Mouse (Mus musculus): ENCODE data around the gene 1700003F12Rik. TPM values are rescaled to one million over a fixed set of nuclear protein-coding genes. Genes with fewer than 3 reads are reported as not detected.

Gene 1700003F12Rik
- polyA plus RNA-seq, 1 experiment = 3.3 TPM

GRCm38 (mm10) chr2:154567766-154568165 is 20.9 kb downstream of the 1700003F12Rik start:
- 93% methylated on average over 2 of the region's 2 CpGs for WGBS
- peaks cover 4% of the 10 kb centered on the region for H3K4me1 ChIP-seq (ENCODE audit: control insufficient read depth, insufficient read depth, insufficient read length)
- H3K4me3 ChIP-seq (ENCODE audit: extremely low read depth, insufficient read depth, insufficient read length) = no peak overlapping the region
- DNase-seq (ENCODE audit: low read depth in 1 of 2, low spot score in 2 of 2) = no peak
- H3K36me3 ChIP-seq (ENCODE audit: control insufficient read depth, insufficient read depth, low read length) = no peaks in the 10 kb centered on the region
- no peak for TF ChIP-seq POLR2A (IDR thresholded peaks at IDR 0.05; ENCODE audit: low read depth, low read length)
- no peak for TF ChIP-seq CTCF (IDR thresholded peaks at IDR 0.05; ENCODE audit: extremely low read depth, insufficient read depth, insufficient read length, insufficient replicate concordance)
- H3K27me3 ChIP-seq (ENCODE audit: control insufficient read depth, insufficient read depth, low read length) = no peaks in the 10 kb centered on the region
- H3K27ac ChIP-seq (ENCODE audit: insufficient read depth, low read length) = no peak overlapping the region

GRCm38 (mm10) chr2:154568329-154569070 is 21.6 kb downstream of the 1700003F12Rik start:
- no peaks in the 10 kb centered on the region for H3K36me3 ChIP-seq (ENCODE audit: control insufficient read depth, insufficient read depth, low read length)
- TF ChIP-seq POLR2A (IDR thresholded peaks at IDR 0.05; ENCODE audit: low read depth, low read length) = no peak
- TF ChIP-seq CTCF (IDR thresholded peaks at IDR 0.05; ENCODE audit: extremely low read depth, insufficient read depth, insufficient read length, insufficient replicate concordance) = no peak
- 36% methylated on average over 10 of the region's 10 CpGs for WGBS
- H3K27me3 ChIP-seq (ENCODE audit: control insufficient read depth, insufficient read depth, low read length) = no peaks in the 10 kb centered on the region
- H3K4me3 ChIP-seq (ENCODE audit: extremely low read depth, insufficient read depth, insufficient read length) = peak overlapping the region; percentile 63
- H3K27ac ChIP-seq (ENCODE audit: insufficient read depth, low read length) = peak overlapping the region; percentile 54; the same call in 1 of the 2 replicates
- peaks cover 4% of the 10 kb centered on the region for H3K4me1 ChIP-seq (ENCODE audit: control insufficient read depth, insufficient read depth, insufficient read length)
- DNase-seq (ENCODE audit: low read depth in 1 of 2, low spot score in 2 of 2) = no peak

GRCm38 (mm10) chr2:154569071-154569748 is 22.3 kb downstream of the 1700003F12Rik start:
- H3K27me3 ChIP-seq (ENCODE audit: control insufficient read depth, insufficient read depth, low read length) = no peaks in the 10 kb centered on the region
- H3K36me3 ChIP-seq (ENCODE audit: control insufficient read depth, insufficient read depth, low read length) = no peaks in the 10 kb centered on the region
- 1% methylated on average over 65 of the region's 70 CpGs for WGBS
- H3K4me1 ChIP-seq (ENCODE audit: control insufficient read depth, insufficient read depth, insufficient read length) = peaks cover 6% of the 10 kb centered on the region
- peak overlapping the region; percentile 63 for H3K4me3 ChIP-seq (ENCODE audit: extremely low read depth, insufficient read depth, insufficient read length)
- TF ChIP-seq POLR2A (IDR thresholded peaks at IDR 0.05; ENCODE audit: low read depth, low read length) (no peak), CTCF (IDR thresholded peaks at IDR 0.05; ENCODE audit: extremely low read depth, insufficient read depth, insufficient read length, insufficient replicate concordance) (no peak)
- H3K27ac ChIP-seq (ENCODE audit: insufficient read depth, low read length) = peak overlapping the region; percentile 54
- DNase-seq (ENCODE audit: low read depth in 1 of 2, low spot score in 2 of 2) = peak; percentile 28 to 44

- Histone ChIP-seq H3K4me1 (ENCODE audit: control insufficient read depth, insufficient read depth, insufficient read length) (peaks cover 7% of the 10 kb centered on the region), H3K27me3 (ENCODE audit: control insufficient read depth, insufficient read depth, low read length) (no peaks in the 10 kb centered on the region), H3K27ac (ENCODE audit: insufficient read depth, low read length) (peak within 1 kb of the TSS; percentile 54), H3K4me3 (ENCODE audit: extremely low read depth, insufficient read depth, insufficient read length) (peak within 1 kb of the TSS; percentile 63), H3K36me3 (ENCODE audit: control insufficient read depth, insufficient read depth, low read length) (no peaks in the 10 kb centered on the region)
- TF ChIP-seq POLR2A (IDR thresholded peaks at IDR 0.05; ENCODE audit: low read depth, low read length) (no peak), CTCF (IDR thresholded peaks at IDR 0.05; ENCODE audit: extremely low read depth, insufficient read depth, insufficient read length, insufficient replicate concordance) (no peak)
- under 1% methylated on average over 44 of the region's 44 CpGs for WGBS
- peak; percentile 86 to 93 for DNase-seq (ENCODE audit: low read depth in 1 of 2, low spot score in 2 of 2)
Measured at GRCm38 (mm10) chr2:154569836-154570286, 23.0 kb downstream of the 1700003F12Rik start, which contains the start of gene E2f1. Gene E2f1 (minus strand): TSS chr2:154569892.

- no peak overlapping the region for H3K4me3 ChIP-seq (ENCODE audit: extremely low read depth, insufficient read depth, insufficient read length)
Measured at GRCm38 (mm10) chr2:154570666-154571065, 23.8 kb downstream of the 1700003F12Rik start.

GRCm38 (mm10) chr2:154571266-154571665 is 24.4 kb downstream of the 1700003F12Rik start:
- no peak overlapping the region for H3K27ac ChIP-seq (ENCODE audit: insufficient read depth, low read length)
- DNase-seq (ENCODE audit: low read depth in 1 of 2, low spot score in 2 of 2) = no peak
- 87% methylated on average over 4 of the region's 4 CpGs for WGBS

More at GRCm38 (mm10) chr2:154570666-154571065, 23.8 kb downstream of the 1700003F12Rik start:
- Histone ChIP-seq H3K27ac (ENCODE audit: insufficient read depth, low read length) (no peak overlapping the region), H3K4me1 (ENCODE audit: control insufficient read depth, insufficient read depth, insufficient read length) (peaks cover 7% of the 10 kb centered on the region), H3K27me3 (ENCODE audit: control insufficient read depth, insufficient read depth, low read length) (no peaks in the 10 kb centered on the region), H3K36me3 (ENCODE audit: control insufficient read depth, insufficient read depth, low read length) (no peaks in the 10 kb centered on the region)
- WGBS = 29% methylated on average over 4 of the region's 4 CpGs
- DNase-seq (ENCODE audit: low read depth in 1 of 2, low spot score in 2 of 2) = no peak
- TF ChIP-seq CTCF (IDR thresholded peaks at IDR 0.05; ENCODE audit: extremely low read depth, insufficient read depth, insufficient read length, insufficient replicate concordance) (no peak), POLR2A (IDR thresholded peaks at IDR 0.05; ENCODE audit: low read depth, low read length) (no peak)

More at GRCm38 (mm10) chr2:154571266-154571665, 24.4 kb downstream of the 1700003F12Rik start:
- peaks cover 7% of the 10 kb centered on the region for H3K4me1 ChIP-seq (ENCODE audit: control insufficient read depth, insufficient read depth, insufficient read length)
- no peak for TF ChIP-seq POLR2A (IDR thresholded peaks at IDR 0.05; ENCODE audit: low read depth, low read length)
- TF ChIP-seq CTCF (IDR thresholded peaks at IDR 0.05; ENCODE audit: extremely low read depth, insufficient read depth, insufficient read length, insufficient replicate concordance) = no peak
- no peak overlapping the region for H3K4me3 ChIP-seq (ENCODE audit: extremely low read depth, insufficient read depth, insufficient read length)
- H3K27me3 ChIP-seq (ENCODE audit: control insufficient read depth, insufficient read depth, low read length) = no peaks in the 10 kb centered on the region
- H3K36me3 ChIP-seq (ENCODE audit: control insufficient read depth, insufficient read depth, low read length) = no peaks in the 10 kb centered on the region
